In the genomic region with DNA sequence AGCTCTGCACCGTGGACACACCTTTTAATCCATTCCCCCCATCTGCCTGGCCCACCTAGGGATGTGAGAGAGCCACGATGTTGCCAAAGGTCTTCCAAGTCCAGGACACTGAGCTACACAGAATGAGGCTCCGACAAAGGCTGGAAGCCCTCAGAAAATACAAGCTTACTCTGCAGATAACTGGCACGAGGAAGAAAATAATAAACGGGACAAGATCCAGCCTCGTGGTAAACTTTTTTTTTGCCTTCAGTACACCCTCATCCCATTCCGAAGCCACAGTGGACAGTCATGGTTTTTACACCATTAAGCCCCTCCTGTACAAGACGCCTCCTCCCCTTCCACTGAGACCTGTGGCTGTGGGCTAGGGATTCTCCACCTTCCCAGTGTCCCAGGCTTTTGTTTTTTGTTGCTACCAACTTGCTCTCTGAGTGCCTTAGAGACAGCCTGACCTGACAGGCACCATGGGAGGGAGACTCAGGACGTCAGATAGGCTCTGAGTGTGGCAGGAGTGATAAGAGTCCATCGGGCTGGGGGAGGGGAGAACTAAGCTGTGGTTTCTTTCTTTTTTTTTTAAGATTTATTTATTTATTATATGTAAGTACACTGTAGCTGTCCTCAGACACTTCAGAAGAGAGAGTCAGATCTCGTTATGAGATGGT, we compare ENCODE assay signal across 18 mouse cellular contexts. TPM values are rescaled to one million over a fixed set of nuclear protein-coding genes. Genes with fewer than 3 reads are reported as not detected.
DNase-seq lines count a peak whose midpoint lies in the region; ATAC-seq and TF ChIP-seq lines count a peak whose summit lies in the region.
"Had no signal": no experiment of that assay in that cellular context is flagged by ENCODE, and none has a peak within 500 bp of the region (broad histone marks: within the 10 kb centered on the region; RNA-seq: fewer than 3 reads in every experiment).

No protein-coding gene starts in this region.

- intact Hi-C loops in heart, postnatal 14 days (cut with DNase I), result no loop called here

- no peak overlapping the region for H3K4me3 ChIP-seq in heart, postnatal 0 days (ENCODE audit: low read depth, low read length)
- H3K4me3 ChIP-seq in forebrain, embryonic 11.5 days (ENCODE audit: low read depth, low read length), result no peak overlapping the region
- H3K4me3 ChIP-seq in stomach, postnatal 0 days (ENCODE audit: low read depth, low read length), result no peak overlapping the region
- H3K4me3 ChIP-seq: embryonic facial prominence, embryonic 10.5 days; heart, embryonic 13.5 days; midbrain, embryonic 10.5 days had no signal

- H3K27me3 ChIP-seq in heart, postnatal 0 days (ENCODE audit: control insufficient read depth, insufficient read depth, low read length), result no peaks in the 10 kb centered on the region
- H3K27me3 ChIP-seq in forebrain, embryonic 11.5 days (ENCODE audit: control insufficient read depth, insufficient read depth, low read length), result no peaks in the 10 kb centered on the region
- no peaks in the 10 kb centered on the region for H3K27me3 ChIP-seq in stomach, postnatal 0 days (ENCODE audit: control insufficient read depth, insufficient read depth, low read length)
- H3K27me3 ChIP-seq: heart, embryonic 13.5 days had no signal

- H3K4me1 ChIP-seq in heart, postnatal 0 days (ENCODE audit: control insufficient read depth, insufficient read depth), result peaks cover 22% of the 10 kb centered on the region
- H3K4me1 ChIP-seq in forebrain, embryonic 11.5 days (replicated peaks; ENCODE audit: control insufficient read depth, insufficient read depth, low read length), result no peaks in the 10 kb centered on the region
- H3K4me1 ChIP-seq in stomach, postnatal 0 days (replicated peaks; ENCODE audit: control insufficient read depth, insufficient read depth), result no peaks in the 10 kb centered on the region

- peak; percentile 72 for ATAC-seq in heart, postnatal 0 days (ENCODE audit: insufficient read depth, low read depth)
- peak; percentile 96 for ATAC-seq in megakaryocyte progenitor cell, adult 5-6 weeks (replicated peaks; ENCODE audit: poor library complexity)
- ATAC-seq in forebrain, embryonic 11.5 days (replicated peaks; ENCODE audit: low FRiP score), result no peak
- no peak for ATAC-seq in stomach, postnatal 0 days (ENCODE audit: low FRiP score, low TSS enrichment)
- ATAC-seq: forebrain, embryonic 14.5 days; intestine, embryonic 16.5 days had no signal

- 27% methylated on average over 11 of the region's 11 CpGs for WGBS in heart, postnatal 0 days
- WGBS in forebrain, embryonic 11.5 days, result 56% methylated on average over 11 of the region's 11 CpGs
- 42% methylated on average over 11 of the region's 11 CpGs for WGBS in stomach, postnatal 0 days

- no peaks in the 10 kb centered on the region for H3K36me3 ChIP-seq in heart, postnatal 0 days (replicated peaks; ENCODE audit: control insufficient read depth, insufficient read depth, low read length)
- no peaks in the 10 kb centered on the region for H3K36me3 ChIP-seq in forebrain, embryonic 11.5 days (ENCODE audit: control insufficient read depth, insufficient read depth, low read length)
- H3K36me3 ChIP-seq in stomach, postnatal 0 days (ENCODE audit: control insufficient read depth, insufficient read depth, low read length), result no peaks in the 10 kb centered on the region
- H3K36me3 ChIP-seq: embryonic facial prominence, embryonic 10.5 days; heart, embryonic 13.5 days; midbrain, embryonic 10.5 days had no signal

- no peak overlapping the region for H3K4me2 ChIP-seq in heart, postnatal 0 days (ENCODE audit: low read depth, low read length)
- no peak overlapping the region for H3K4me2 ChIP-seq in forebrain, embryonic 11.5 days (ENCODE audit: low read depth, low read length, severe bottlenecking)
- no peak overlapping the region for H3K4me2 ChIP-seq in stomach, postnatal 0 days (replicated peaks; ENCODE audit: low read depth)
- H3K4me2 ChIP-seq: heart, embryonic 13.5 days; hindbrain, embryonic 14.5 days had no signal

- no peak for DNase-seq in heart, postnatal 0 days (ENCODE audit: low spot score)
- DNase-seq in heart, postnatal 14 days, result no peak
- DNase-seq in c-Kit-positive CD71-positive TER-119-negative erythroid progenitor cells, embryonic 14.5 days (ENCODE audit: low read depth), result peak; percentile 36
- peak; percentile 59 for DNase-seq in liver
- DNase-seq in forebrain, embryonic 11.5 days (ENCODE audit: low spot score), result no peak
- DNase-seq in stomach, postnatal 0 days (ENCODE audit: low spot score), result no peak
- DNase-seq: adrenal gland, adult 2 months; cerebellum, adult 11-12 months; cerebellum, postnatal 36 days; layer of hippocampus, postnatal 36 days; thymus, adult 18-20 months had no signal

- H3K27ac ChIP-seq in heart, postnatal 0 days (ENCODE audit: low read depth), result no peak overlapping the region
- H3K27ac ChIP-seq in forebrain, embryonic 11.5 days (ENCODE audit: low read depth, low read length), result no peak overlapping the region
- no peak overlapping the region for H3K27ac ChIP-seq in stomach, postnatal 0 days (replicated peaks)
- H3K27ac ChIP-seq: embryonic facial prominence, embryonic 10.5 days; heart, embryonic 13.5 days; hindbrain, embryonic 14.5 days; midbrain, embryonic 10.5 days had no signal

- H3K9me3 ChIP-seq in heart, postnatal 0 days (replicated peaks; ENCODE audit: control insufficient read depth, low read length), result no peaks in the 10 kb centered on the region
- H3K9me3 ChIP-seq in forebrain, embryonic 11.5 days (ENCODE audit: control insufficient read depth, low read length), result no peaks in the 10 kb centered on the region
- H3K9me3 ChIP-seq in stomach, postnatal 0 days (ENCODE audit: control insufficient read depth, low read length), result no peaks in the 10 kb centered on the region
- H3K9me3 ChIP-seq: embryonic facial prominence, embryonic 10.5 days; heart, embryonic 13.5 days; midbrain, embryonic 10.5 days had no signal

- no peak overlapping the region for H3K9ac ChIP-seq in heart, postnatal 0 days (replicated peaks; ENCODE audit: low read depth, low read length)
- no peak overlapping the region for H3K9ac ChIP-seq in forebrain, embryonic 11.5 days (ENCODE audit: low read length)
- H3K9ac ChIP-seq in stomach, postnatal 0 days (ENCODE audit: low read length), result no peak overlapping the region
- H3K9ac ChIP-seq: heart, embryonic 13.5 days; hindbrain, embryonic 14.5 days had no signal

- TF ChIP-seq CTCF in heart, postnatal 0 days (IDR thresholded peaks at IDR 0.05; ENCODE audit: low read depth), result no peak
- TF ChIP-seq CTCF in stomach, postnatal 0 days (IDR thresholded peaks at IDR 0.05; ENCODE audit: low read depth), result no peak

- no peak for TF ChIP-seq EP300 in heart, postnatal 0 days (IDR thresholded peaks at IDR 0.05; ENCODE audit: low read depth)
- no peak for TF ChIP-seq EP300 in stomach, postnatal 0 days (optimal IDR thresholded peaks at IDR 0.05)

RNA-seq across cellular contexts. Expression of a gene that starts 7.6 kb away (rescaled TPM):
- 15.9 and 20.8 TPM in 2 replicates for total RNA-seq in heart, postnatal 0 days (2014; rRNA removed; ENCODE audit: low replicate concordance)
- polyA plus RNA-seq in heart, postnatal 0 days (2015; fragmentation: Nextera tagmentation; extraction: Ambion mirVana), result 8.0 and 9.6 TPM in 2 replicates
- total RNA-seq in heart, postnatal 14 days (2021), result 10 to 100 TPM in 1 of 2 experiments, 1 to 10 TPM in 1; 9.9 to 10.0 TPM
- total RNA-seq in megakaryocyte progenitor cell, adult 5-6 weeks (2015), result 6.8 and 7.1 TPM in 2 replicates
- total RNA-seq in megakaryocyte progenitor cell, adult 5-6 weeks (2017), result 3.4 and 6.0 TPM in 2 replicates
- 4.4 and 4.5 TPM in 2 replicates for polyA plus RNA-seq in forebrain, embryonic 11.5 days (2014; fragmentation: Nextera tagmentation; extraction: Ambion mirVana)
- polyA plus RNA-seq in stomach, postnatal 0 days (2015; fragmentation: Nextera tagmentation; extraction: Ambion mirVana), result 14.1 and 18.5 TPM in 2 replicates

Comparison
In these comparisons a context has a peak if more than half of its experiments do, and no peak if none do; other contexts are left out.
1. ATAC-seq: peak in heart, postnatal 0 days (single experiment) and megakaryocyte progenitor cell, adult 5-6 weeks (single experiment); none in forebrain, embryonic 11.5 days (single experiment) and stomach, postnatal 0 days (single experiment).
2. DNase-seq: peak in c-Kit-positive CD71-positive TER-119-negative erythroid progenitor cells, embryonic 14.5 days (single experiment) and liver (single experiment); none in heart, postnatal 0 days (single experiment), heart, postnatal 14 days (0 of 2), forebrain, embryonic 11.5 days (single experiment) and stomach, postnatal 0 days (single experiment).